Mouse (Mus musculus) ES-Bruce4 (cell line): ENCODE results near the gene Upb1. TPM values are rescaled to one million over a fixed set of nuclear protein-coding genes. Genes with fewer than 3 reads are reported as not detected.

ENCODE experiments used
- H3K27ac ChIP-seq: 2 replicates; pipeline ENCODE4 v1.5.1; 2012; ENCODE audit warnings: low read length, inconsistent platforms; ENCODE audit not compliant: insufficient read depth
- H3K27me3 ChIP-seq: 2 replicates; pipeline ENCODE4 v1.6.1; 2012; ENCODE audit warnings: mild to moderate bottlenecking, low read length, inconsistent platforms; ENCODE audit not compliant: control insufficient read depth, poor library complexity, insufficient read depth, severe bottlenecking
- H3K36me3 ChIP-seq: 2 replicates; pipeline ENCODE4 v1.6.1; 2012; ENCODE audit warnings: inconsistent platforms, mild to moderate bottlenecking, low read length, moderate library complexity; ENCODE audit not compliant: control insufficient read depth, poor library complexity, insufficient read depth, severe bottlenecking
- H3K4me1 ChIP-seq: one replicate; pipeline ENCODE4 v1.8.1; 2011; ENCODE audit warnings: low read length; ENCODE audit not compliant: control insufficient read depth, insufficient read depth
- H3K4me3 ChIP-seq: 2 replicates; pipeline ENCODE4 v1.5.1; 2011; ENCODE audit warnings: low read depth, mild to moderate bottlenecking, low read length
- H3K9ac ChIP-seq: 2 replicates; pipeline ENCODE4 v1.6.1; 2012; ENCODE audit warnings: low read depth, mild to moderate bottlenecking, inconsistent platforms; ENCODE audit not compliant: poor library complexity, severe bottlenecking
- H3K9me3 ChIP-seq: replicated peaks from 2 replicates; pipeline ENCODE4 v1.6.1; 2012; ENCODE audit warnings: mild to moderate bottlenecking, low read length, inconsistent platforms; ENCODE audit not compliant: control insufficient read depth, poor library complexity, insufficient read depth, severe bottlenecking
- CTCF ChIP-seq: IDR thresholded peaks from one replicate; pipeline ENCODE4 v1.8.1; 2011; ENCODE audit warnings: low read depth, low read length
- EP300 ChIP-seq: IDR thresholded peaks from 2 replicates; pipeline ENCODE4 v1.6.1; 2011; ENCODE audit warnings: low read depth, low read length; ENCODE audit not compliant: insufficient read depth
- POLR2A ChIP-seq: IDR thresholded peaks from one replicate; pipeline ENCODE4 v1.8.1; 2011; ENCODE audit warnings: low read length; ENCODE audit not compliant: insufficient read depth
- polyA plus RNA-seq: library from polyadenylated mRNA; stranded (reverse); fragments of >200 nt; gene quantifications from 2 replicates; pipeline ENCODE4 v1.2.4, GENCODE M21; 2011; ENCODE audit warnings: low read depth; ENCODE audit not compliant: missing spikeins, insufficient read depth, insufficient read length

The Upb1 gene
- polyA plus RNA-seq, 1 experiment = not detected

DNA sequence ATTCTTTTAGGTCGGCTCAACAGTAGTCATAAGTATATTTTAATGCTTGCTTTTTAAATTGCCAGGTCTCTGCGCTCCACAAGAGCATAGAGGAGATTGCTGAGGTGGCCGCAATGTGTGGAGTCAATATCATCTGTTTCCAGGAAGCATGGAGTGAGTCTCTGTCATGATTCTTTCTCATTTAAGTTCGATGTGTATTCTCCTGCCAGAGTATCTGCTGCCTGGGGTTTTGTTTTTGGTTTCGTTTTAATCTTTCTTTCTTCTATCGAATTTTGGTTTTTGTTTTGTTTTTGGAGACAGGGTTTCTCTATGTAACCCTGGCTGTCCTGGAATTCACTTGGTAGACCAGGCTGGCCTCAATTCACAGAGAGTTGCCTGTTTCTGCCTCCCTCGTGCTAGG, 14.0 kb downstream of the Upb1 start:
- TF ChIP-seq CTCF (no peak), POLR2A (no peak), EP300 (no peak)
- Histone ChIP-seq H3K9ac (no peak overlapping the region), H3K27ac (no peak overlapping the region), H3K36me3 (no peaks in the 10 kb centered on the region), H3K27me3 (peaks cover 2% of the 10 kb centered on the region), H3K4me3 (no peak overlapping the region), H3K4me1 (no peaks in the 10 kb centered on the region), H3K9me3 (no peaks in the 10 kb centered on the region)

DNA sequence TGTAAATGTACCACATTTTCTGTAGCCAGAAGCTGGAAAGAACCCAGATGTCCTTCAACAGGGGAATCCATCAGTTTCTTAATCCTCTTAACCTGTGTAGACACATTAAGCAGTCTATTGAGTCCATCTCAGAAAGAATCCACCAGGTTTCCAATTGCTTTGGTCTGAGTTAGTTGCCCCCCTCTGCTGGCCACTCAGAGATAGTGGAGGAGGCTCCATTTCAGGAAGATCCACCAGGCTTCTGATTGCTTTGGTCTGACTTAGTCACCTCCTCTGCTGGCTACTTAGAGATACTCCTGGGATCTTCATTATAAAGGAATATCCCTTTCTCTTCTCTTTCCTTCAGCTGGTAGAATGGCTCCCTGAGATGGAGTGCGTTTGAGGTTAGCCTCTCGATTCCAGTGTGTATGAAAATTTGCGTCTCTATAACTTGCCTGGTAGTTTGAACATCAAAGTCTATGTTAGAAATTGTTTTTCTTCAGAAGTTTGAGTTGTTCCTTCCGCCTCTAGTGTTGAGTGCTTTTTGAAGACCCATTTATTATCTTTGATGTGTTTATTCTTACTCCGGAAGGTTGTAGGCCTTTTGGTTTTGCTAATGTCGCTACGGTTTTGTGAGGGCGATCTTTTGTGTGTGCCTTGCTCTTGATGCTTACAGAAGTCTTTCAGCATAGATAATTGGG, 16.6 kb downstream of the Upb1 start:
- H3K36me3 ChIP-seq = no peaks in the 10 kb centered on the region

DNA sequence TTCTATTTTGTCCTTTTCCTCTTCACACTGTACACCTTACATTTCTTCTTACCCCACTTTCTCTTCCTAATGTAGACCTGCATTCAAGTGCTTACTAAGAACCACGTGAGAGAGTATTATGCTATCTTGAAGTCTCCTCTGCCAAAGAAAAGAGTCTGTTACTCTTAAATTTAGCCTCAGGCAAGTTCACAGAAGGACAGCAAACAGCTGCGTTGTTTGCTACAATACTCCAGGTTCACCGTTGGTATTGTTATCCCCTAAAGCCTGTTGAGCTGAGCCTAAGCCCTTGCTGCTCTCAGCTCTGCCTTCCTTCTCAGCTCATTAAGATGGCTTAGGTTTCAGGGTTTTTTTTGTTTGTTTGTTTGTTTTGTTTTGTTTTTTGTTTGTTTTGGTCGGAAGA, 17.8 kb downstream of the Upb1 start:
- H3K36me3 ChIP-seq = no peaks in the 10 kb centered on the region
- no peak overlapping the region for H3K27ac ChIP-seq
- H3K9ac ChIP-seq = no peak overlapping the region
- no peaks in the 10 kb centered on the region for H3K4me1 ChIP-seq
- no peaks in the 10 kb centered on the region for H3K9me3 ChIP-seq
- no peak overlapping the region for H3K4me3 ChIP-seq
- no peaks in the 10 kb centered on the region for H3K27me3 ChIP-seq
- TF ChIP-seq CTCF (no peak), POLR2A (no peak), EP300 (no peak)

More for the DNA sequence above, 16.6 kb downstream of the Upb1 start:
- Histone ChIP-seq H3K27ac (no peak overlapping the region), H3K4me3 (no peak overlapping the region), H3K9me3 (no peaks in the 10 kb centered on the region), H3K27me3 (no peaks in the 10 kb centered on the region), H3K4me1 (no peaks in the 10 kb centered on the region), H3K9ac (no peak overlapping the region)
- TF ChIP-seq EP300 = no peak
- TF ChIP-seq POLR2A = no peak
- TF ChIP-seq CTCF = no peak

DNA sequence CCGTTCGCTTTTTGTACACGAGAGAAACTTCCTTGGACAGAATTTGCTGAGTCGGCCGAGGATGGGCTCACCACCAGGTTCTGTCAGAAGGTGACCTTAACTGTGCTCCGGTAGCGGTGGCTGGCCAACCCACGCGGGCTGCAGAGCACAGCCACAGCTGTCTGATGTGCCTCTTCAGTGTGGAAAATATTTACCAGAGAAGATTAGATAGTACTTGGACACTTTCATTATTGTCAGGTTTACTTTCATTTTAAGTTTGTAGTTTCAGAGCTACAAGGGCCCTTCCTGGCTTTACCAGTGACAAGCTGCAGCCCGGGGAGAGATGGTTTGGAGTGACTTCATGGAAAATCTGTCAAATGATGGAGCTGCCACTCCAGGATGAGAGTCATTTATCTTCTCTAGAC, 23.6 kb downstream of the Upb1 start:
- Histone ChIP-seq H3K4me3 (no peak overlapping the region), H3K9ac (no peak overlapping the region), H3K27me3 (no peaks in the 10 kb centered on the region), H3K9me3 (no peaks in the 10 kb centered on the region), H3K36me3 (no peaks in the 10 kb centered on the region), H3K27ac (no peak overlapping the region), H3K4me1 (no peaks in the 10 kb centered on the region)
- TF ChIP-seq EP300 (no peak), CTCF (no peak), POLR2A (no peak)

DNA sequence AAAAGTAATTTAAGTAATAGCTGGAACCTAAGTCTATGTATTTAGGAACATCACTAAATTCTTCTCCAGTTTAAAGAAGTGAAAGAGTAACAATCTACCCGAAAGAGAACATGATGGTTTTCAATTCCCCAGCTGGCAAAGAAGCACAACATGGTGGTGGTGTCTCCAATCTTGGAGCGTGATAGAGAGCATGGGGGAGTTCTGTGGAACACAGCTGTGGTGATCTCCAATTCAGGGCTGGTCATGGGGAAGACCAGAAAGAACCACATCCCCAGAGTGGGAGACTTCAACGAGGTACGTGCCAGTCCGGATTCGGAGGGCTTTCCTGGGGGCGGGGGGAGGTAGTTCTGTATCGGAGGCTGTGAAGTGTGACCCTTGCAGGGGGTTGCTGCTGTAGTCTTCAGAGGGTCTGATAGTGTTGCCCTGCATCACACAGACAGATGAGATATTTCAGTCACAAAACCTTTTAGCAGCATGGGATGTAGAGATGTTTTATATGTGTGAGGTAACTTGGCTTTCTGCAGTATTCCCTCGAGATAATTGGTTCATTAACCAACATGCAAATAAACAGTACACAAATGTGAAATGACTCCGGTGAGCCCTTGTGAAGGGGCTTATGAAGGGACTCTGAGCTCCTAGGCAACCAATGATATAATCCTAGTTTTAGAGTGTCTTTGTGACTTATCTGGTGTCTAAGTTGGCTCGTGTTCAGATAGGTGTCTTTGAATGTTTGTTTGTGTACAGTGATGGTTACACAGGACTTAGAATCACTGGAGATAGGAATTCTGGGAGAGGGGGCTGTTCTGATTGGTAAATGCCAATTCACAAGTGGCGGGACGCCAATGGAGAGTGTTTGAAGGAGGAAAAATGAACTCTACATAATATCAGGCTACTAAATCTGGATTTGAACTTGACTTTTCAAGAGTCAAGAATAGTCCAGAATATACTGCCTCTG, 27.4 kb downstream of the Upb1 start:
- Histone ChIP-seq H3K9ac (no peak overlapping the region), H3K27me3 (no peaks in the 10 kb centered on the region), H3K4me1 (no peaks in the 10 kb centered on the region), H3K27ac (no peak overlapping the region), H3K36me3 (no peaks in the 10 kb centered on the region), H3K9me3 (no peaks in the 10 kb centered on the region), H3K4me3 (no peak overlapping the region)
- TF ChIP-seq CTCF = no peak
- TF ChIP-seq EP300 = no peak
- no peak for TF ChIP-seq POLR2A

DNA sequence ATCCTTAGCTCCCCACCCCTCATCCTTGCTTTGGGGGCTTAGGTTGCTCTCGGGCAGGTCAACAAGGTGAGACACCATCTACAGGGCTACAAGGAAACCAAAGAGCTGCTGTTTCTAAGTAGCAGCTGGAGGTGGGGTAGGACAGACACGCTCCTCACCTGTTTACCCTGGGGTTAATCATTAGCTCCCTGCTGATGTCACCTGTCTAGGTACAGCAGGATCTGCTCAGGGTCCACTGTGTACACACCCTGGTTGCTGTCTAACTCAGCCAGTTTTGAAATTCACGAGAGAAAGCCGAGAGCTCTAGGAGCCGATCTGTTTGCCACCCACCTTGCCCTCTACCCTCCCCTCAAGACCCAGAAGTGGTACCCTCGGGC, 28.1 kb downstream of the Upb1 start:
- no peak overlapping the region for H3K9ac ChIP-seq
- H3K27ac ChIP-seq = no peak overlapping the region
- no peaks in the 10 kb centered on the region for H3K36me3 ChIP-seq
- H3K27me3 ChIP-seq = no peaks in the 10 kb centered on the region
- no peaks in the 10 kb centered on the region for H3K4me1 ChIP-seq
- H3K4me3 ChIP-seq = no peak overlapping the region
- TF ChIP-seq CTCF (no peak), EP300 (no peak), POLR2A (no peak)
- H3K9me3 ChIP-seq = no peaks in the 10 kb centered on the region
